ENCODE assay signal across 18 mouse cellular contexts in the genomic region with DNA sequence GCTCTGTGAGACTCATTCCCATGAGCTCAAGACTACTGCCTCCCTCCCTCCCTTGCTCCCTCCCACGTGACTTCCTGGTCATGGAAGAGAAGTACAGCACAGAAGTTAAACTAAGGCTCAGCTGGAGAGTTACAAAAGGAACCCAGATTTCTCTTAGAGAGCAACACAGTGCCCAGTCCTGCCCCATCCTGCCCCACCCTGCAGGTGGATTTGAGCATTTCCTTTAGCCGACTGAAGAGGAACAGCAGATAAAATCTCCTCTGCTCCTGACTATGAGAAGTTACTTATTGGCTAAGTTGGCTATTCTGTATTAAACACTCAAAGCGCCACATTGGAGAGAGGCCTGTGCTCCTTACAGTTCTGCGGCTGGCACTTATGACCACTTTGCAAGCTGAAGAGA.
DNase-seq lines count a peak whose midpoint lies in the region; ATAC-seq and TF ChIP-seq lines count a peak whose summit lies in the region.
"Had no signal": no experiment of that assay in that cellular context is flagged by ENCODE, and none has a peak within 500 bp of the region (broad histone marks: within the 10 kb centered on the region; RNA-seq: fewer than 3 reads in every experiment).

No protein-coding gene starts in this region.

- TF ChIP-seq POLR2A in thymus, adult 2 months (IDR thresholded peaks at IDR 0.05; ENCODE audit: control insufficient read depth, extremely low read depth, insufficient read depth, low read length, poor library complexity): no peak

- H3K27me3 ChIP-seq in stomach, embryonic 14.5 days (ENCODE audit: control insufficient read depth, insufficient read depth, low read length): no peaks in the 10 kb centered on the region
- no peaks in the 10 kb centered on the region for H3K27me3 ChIP-seq in stomach, postnatal 0 days (ENCODE audit: control insufficient read depth, insufficient read depth, low read length)
- no peaks in the 10 kb centered on the region for H3K27me3 ChIP-seq in thymus, adult 2 months (ENCODE audit: control insufficient read depth, insufficient read depth, low read length)
- H3K27me3 ChIP-seq: neural tube, embryonic 12.5 days had no signal

- H3K27ac ChIP-seq in stomach, embryonic 14.5 days (ENCODE audit: low read length): no peak overlapping the region
- no peak overlapping the region for H3K27ac ChIP-seq in stomach, postnatal 0 days (replicated peaks)
- no peak overlapping the region; the same call in 1 of the 2 replicates for H3K27ac ChIP-seq in thymus, adult 2 months (ENCODE audit: control insufficient read depth, insufficient read depth, low read length)
- H3K27ac ChIP-seq: neural tube, embryonic 12.5 days had no signal

- H3K4me1 ChIP-seq in stomach, embryonic 14.5 days (ENCODE audit: control insufficient read depth, insufficient read depth, low read length): peaks cover 3% of the 10 kb centered on the region; the same call in 1 of the 2 replicates
- no peaks in the 10 kb centered on the region for H3K4me1 ChIP-seq in stomach, postnatal 0 days (replicated peaks; ENCODE audit: control insufficient read depth, insufficient read depth)
- peaks cover 29% of the 10 kb centered on the region for H3K4me1 ChIP-seq in thymus, adult 2 months (replicated peaks; ENCODE audit: control insufficient read depth, insufficient read depth, low read length)
- H3K4me1 ChIP-seq: neural tube, embryonic 12.5 days had no signal

- ATAC-seq in stomach, embryonic 14.5 days (ENCODE audit: insufficient number of reproducible peaks, insufficient read depth, low FRiP score, low read depth): peak; percentile 42; the same call in 1 of the 2 replicates
- ATAC-seq in stomach, postnatal 0 days (ENCODE audit: low FRiP score, low TSS enrichment): no peak
- ATAC-seq: hindbrain, embryonic 16.5 days had no signal

- H3K4me2 ChIP-seq in stomach, embryonic 14.5 days (replicated peaks; ENCODE audit: low read depth, low read length): no peak overlapping the region
- H3K4me2 ChIP-seq in stomach, postnatal 0 days (replicated peaks; ENCODE audit: low read depth): no peak overlapping the region
- H3K4me2 ChIP-seq: neural tube, embryonic 12.5 days had no signal

- WGBS in stomach, embryonic 14.5 days: 53% methylated on average over 4 of the region's 4 CpGs
- whole genome bisulfite sequencing in stomach, postnatal 0 days: 58% methylated on average over 4 of the region's 4 CpGs
- WGBS in thymus, adult 2 months: 38% methylated on average over 4 of the region's 4 CpGs

- H3K9ac ChIP-seq in stomach, embryonic 14.5 days (replicated peaks; ENCODE audit: low read depth, low read length): no peak overlapping the region
- no peak overlapping the region for H3K9ac ChIP-seq in stomach, postnatal 0 days (ENCODE audit: low read length)
- H3K9ac ChIP-seq: neural tube, embryonic 12.5 days had no signal

- peak; percentile 41 to 61 for DNase-seq in heart, adult 9 months (ENCODE audit: low spot score in 2 of 2)
- DNase-seq in heart, adult 8-10 months (ENCODE audit: low spot score): no peak
- no peak for DNase-seq in stomach, postnatal 0 days (ENCODE audit: low spot score)
- peak; percentile 43 for DNase-seq in kidney, postnatal 10 days
- DNase-seq in lung, postnatal 36 days: peak; percentile 66
- no peak for DNase-seq in cerebellum, adult 9-11 months
- no peak for DNase-seq in thymus, adult 2 months
- DNase-seq: B cell, adult 2 months; cerebellum, adult 11-12 months; layer of hippocampus, adult 9-11 months; left cerebral cortex, postnatal 4 days; midbrain, embryonic 14.5 days; retina, postnatal 1 day; spleen, adult 18-20 months; thymus, adult 18-20 months had no signal

- H3K4me3 ChIP-seq in stomach, embryonic 14.5 days (ENCODE audit: low read depth, low read length): no peak overlapping the region
- no peak overlapping the region for H3K4me3 ChIP-seq in stomach, postnatal 0 days (ENCODE audit: low read depth, low read length)
- no peak overlapping the region for H3K4me3 ChIP-seq in thymus, adult 2 months (ENCODE audit: control insufficient read depth, insufficient read depth, low read length)
- H3K4me3 ChIP-seq: neural tube, embryonic 12.5 days had no signal

- no peaks in the 10 kb centered on the region for H3K36me3 ChIP-seq in stomach, embryonic 14.5 days (ENCODE audit: control insufficient read depth, insufficient read depth, low read length)
- H3K36me3 ChIP-seq in stomach, postnatal 0 days (ENCODE audit: control insufficient read depth, insufficient read depth, low read length): no peaks in the 10 kb centered on the region
- no peaks in the 10 kb centered on the region for H3K36me3 ChIP-seq in thymus, adult 2 months (ENCODE audit: control insufficient read depth, insufficient read depth, low read length)

- no peak for TF ChIP-seq CTCF in stomach, postnatal 0 days (IDR thresholded peaks at IDR 0.05; ENCODE audit: low read depth)
- no peak for TF ChIP-seq CTCF in thymus, adult 2 months (IDR thresholded peaks at IDR 0.05; ENCODE audit: borderline replicate concordance, control insufficient read depth, extremely low read depth, insufficient read depth, low read length, poor library complexity)

- TF ChIP-seq EP300 in stomach, postnatal 0 days (optimal IDR thresholded peaks at IDR 0.05): no peak

- no peaks in the 10 kb centered on the region for H3K9me3 ChIP-seq in stomach, embryonic 14.5 days (ENCODE audit: control insufficient read depth, low read depth, low read length)
- no peaks in the 10 kb centered on the region for H3K9me3 ChIP-seq in stomach, postnatal 0 days (ENCODE audit: control insufficient read depth, low read length)
- H3K9me3 ChIP-seq: neural tube, embryonic 12.5 days had no signal

Comparison
In these comparisons a context has a peak if more than half of its experiments do, and no peak if none do; other contexts are left out.
1. DNase-seq: peak in heart, adult 9 months (2 of 2), kidney, postnatal 10 days (single experiment) and lung, postnatal 36 days (single experiment); none in heart, adult 8-10 months (single experiment), stomach, postnatal 0 days (single experiment), cerebellum, adult 9-11 months (single experiment) and thymus, adult 2 months (single experiment).